Mouse (Mus musculus) G1E (cell line): Measurements from ENCODE around the gene Rpl3l.

Source experiments
- CTCF ChIP-seq: IDR thresholded peaks from 2 replicates; pipeline ENCODE4 v1.5.1; 2012; ENCODE audit warnings: low read depth, low read length, inconsistent platforms, mixed read lengths
- GATA1 ChIP-seq: IDR thresholded peaks from 2 replicates; pipeline ENCODE4 v1.6.1; 2012; ENCODE audit warnings: borderline replicate concordance, low read length, inconsistent platforms, mixed read lengths
- POLR2AphosphoS5 ChIP-seq: IDR thresholded peaks from 2 replicates; pipeline ENCODE4 v1.6.1; 2012; ENCODE audit warnings: low read depth, low read length, inconsistent platforms; ENCODE audit not compliant: insufficient replicate concordance

GRCm38 (mm10) chr17:24701251-24701650 is 26.4 kb upstream of the Rpl3l start:
- TF ChIP-seq CTCF (no peak), GATA1 (no peak), POLR2AphosphoS5 (no peak)
